Mouse (Mus musculus): ENCODE data around the gene Mfsd4a.

DNA sequence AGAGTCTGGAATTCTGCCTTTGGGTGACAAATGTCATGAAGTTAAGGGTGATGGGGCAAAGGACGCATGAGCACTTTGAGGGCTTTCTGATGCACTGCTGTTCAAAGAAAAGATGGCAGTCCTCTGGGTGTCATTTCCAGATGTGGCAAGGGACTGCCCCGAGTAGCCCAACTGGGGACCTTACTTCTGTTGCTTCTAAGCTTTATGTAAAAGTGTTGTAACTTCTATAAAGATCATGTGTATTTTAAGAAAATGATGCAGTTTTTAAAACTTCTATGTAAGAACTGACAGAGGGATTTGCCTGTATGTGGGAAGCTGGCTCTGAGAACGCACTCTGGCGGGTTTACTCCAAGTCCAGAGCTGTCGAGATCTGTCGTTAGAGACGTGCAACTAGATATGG is 35.7 kb downstream of the Mfsd4a start:
- TF ChIP-seq POLR2A (IDR thresholded peaks at IDR 0.05; ENCODE audit: low read depth, low read length) = no peak
- no peak for TF ChIP-seq CTCF (conservative IDR thresholded peaks at IDR 0.05; ENCODE audit: insufficient read depth, insufficient read length, low read depth, low read length)
